Mouse (Mus musculus) activated CD4-positive, CD25-positive, alpha-beta regulatory T cell, adult 9 weeks (primary cell): ENCODE results near the gene Fxyd7. TPM values are rescaled to one million over a fixed set of nuclear protein-coding genes. Genes with fewer than 3 reads are reported as not detected.

Experiments used
- polyA plus RNA-seq: library from polyadenylated mRNA; unstranded; fragments of 100-300 nt; shearing (Covaris generic); gene quantifications from one replicate; pipeline ENCODE4 v1.2.1, GENCODE M21; 2017

Gene Fxyd7
- not detected for polyA plus RNA-seq

GRCm38 (mm10) chr7:31051321-31052021 is at the start of gene Fxyd7:
Fxyd7 (minus strand) TSS chr7:31051467.

GRCm38 (mm10) chr7:31076492-31076891 is 25.2 kb upstream of the Fxyd7 start, which contains the start of gene Fxyd3:
Fxyd3 (minus strand) TSS chr7:31076704.

DNA sequence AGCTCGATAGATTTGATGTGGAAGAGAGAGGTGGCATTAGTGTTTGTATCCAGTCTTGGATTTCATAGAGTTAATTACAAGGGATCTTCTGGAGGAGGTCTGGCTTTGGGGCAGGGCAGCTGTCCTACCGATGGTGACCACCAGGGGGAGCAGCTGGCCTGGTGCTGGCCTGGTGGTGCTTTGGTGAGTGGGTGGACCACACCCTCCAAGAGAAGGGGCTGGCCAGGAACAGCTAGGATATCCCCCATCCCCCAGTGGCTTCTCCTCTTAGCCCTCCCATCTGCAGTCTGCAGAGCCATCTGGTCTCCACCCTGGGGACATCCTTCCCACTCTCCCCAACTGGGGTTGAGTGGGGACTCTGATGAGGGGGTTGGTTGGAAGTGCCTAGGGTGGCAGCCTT is 7.8 kb upstream of the Fxyd7 start, which contains the start of gene Lgi4:
Gene Lgi4, plus strand, starts transcription at position 235 of the 400 bp plus-strand sequence.

DNA sequence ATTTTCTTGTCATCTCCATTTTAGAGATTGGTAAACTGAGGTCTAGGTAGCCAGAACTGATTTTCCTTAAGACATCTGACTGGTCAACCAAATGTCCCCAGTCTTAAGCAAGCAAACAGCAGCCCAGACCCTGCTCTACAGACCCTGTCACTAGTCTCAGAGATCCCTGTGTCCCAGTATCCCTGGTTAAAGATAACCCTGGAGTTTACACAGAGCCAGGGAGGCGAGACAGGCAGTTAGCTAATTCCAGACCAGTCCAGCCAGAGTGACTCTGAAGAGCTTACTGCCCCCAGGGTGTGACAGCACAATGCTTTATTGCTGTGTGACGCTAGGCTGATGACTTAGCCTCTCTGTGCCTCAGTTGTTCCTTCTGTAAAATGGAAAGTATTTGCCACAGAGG is 5.8 kb upstream of the Fxyd7 start, which contains the start of gene Fxyd1:
Gene Fxyd1, minus strand, starts transcription at position 129 of the 400 bp plus-strand sequence.

GRCm38 (mm10) chr7:31042431-31042910 is 8.8 kb downstream of the Fxyd7 start, which contains the start of gene Fxyd5:
Fxyd5 (minus strand) TSS chr7:31042481.

Other genes with a start within 250 kb of the Fxyd7 start
- not detected for gene Ffar2, start 227.7 kb downstream of the Fxyd7 start, polyA plus RNA-seq
- not detected for gene Ffar3, start 195.3 kb downstream of the Fxyd7 start, polyA plus RNA-seq
- gene Ffar1, start 189.9 kb downstream of the Fxyd7 start, polyA plus RNA-seq, result not detected
- 16.4 TPM for gene Cd22, start 171.1 kb downstream of the Fxyd7 start, polyA plus RNA-seq
- not detected for gene Mag, start 136.6 kb downstream of the Fxyd7 start, polyA plus RNA-seq
- gene Hamp2, start 126.8 kb downstream of the Fxyd7 start, polyA plus RNA-seq, result not detected
- gene Hamp, start 107.4 kb downstream of the Fxyd7 start, polyA plus RNA-seq, result not detected
- gene Usf2, start 94.7 kb downstream of the Fxyd7 start, polyA plus RNA-seq, result 7.3 TPM
- 4.5 TPM for gene Lsr, start 78.0 kb downstream of the Fxyd7 start, polyA plus RNA-seq
- gene Fam187b, start 77.7 kb downstream of the Fxyd7 start, polyA plus RNA-seq, result 1.1 TPM
- gene Fxyd5, start 9.0 kb downstream of the Fxyd7 start, polyA plus RNA-seq, result 1,832 TPM
- not detected for gene Fxyd1, start 5.7 kb upstream of the Fxyd7 start, polyA plus RNA-seq
- 0.16 TPM for gene Lgi4, start 7.9 kb upstream of the Fxyd7 start, polyA plus RNA-seq
- gene Fxyd3, start 25.2 kb upstream of the Fxyd7 start, polyA plus RNA-seq, result not detected
- gene Hpn, start 63.8 kb upstream of the Fxyd7 start, polyA plus RNA-seq, result 13.7 TPM
- not detected for gene Scn1b, start 75.5 kb upstream of the Fxyd7 start, polyA plus RNA-seq
- gene Gramd1a, start 104.4 kb upstream of the Fxyd7 start, polyA plus RNA-seq, result 252 TPM
- gene Scgb2b2, start 239.0 kb upstream of the Fxyd7 start, polyA plus RNA-seq, result not detected
- gene Scgb1b2, start 240.4 kb upstream of the Fxyd7 start, polyA plus RNA-seq, result not detected